Mouse (Mus musculus): ENCODE measurements around the gene Gng13.

GRCm38 (mm10) chr17:25743831-25744230, 26.9 kb downstream of the Gng13 start:
- no peak for TF ChIP-seq CTCF (IDR thresholded peaks at IDR 0.05)
- TF ChIP-seq EP300 (IDR thresholded peaks at IDR 0.05), result no peak

All from lung, postnatal 0 days (tissue).